Mouse (Mus musculus) hindlimb bud, embryonic 11.5 days (tissue): ENCODE measurements at regions not wholly inside any gene's neighbourhood (a gene's known extent, or its start where the extent isn't known, plus 50 kb on each side); places are given as distances from the start of the nearest gene placed in this dataset.

Experiments used
- DNase-seq: peaks from one replicate; pipeline ENCODE4 v3.0.0-alpha.2; 2012; ENCODE audit warnings: low read depth, low spot score; ENCODE audit errors: extremely low spot score

- peak; percentile 1 for DNase-seq
Measured at GRCm38 (mm10) chr2:99934209-99934608, 1267.1 kb upstream of the Gm10800 start.
